Comparison of ENCODE assay signal across 14 mouse cellular contexts in genomic region chr14:118040550-118041250, GRCm38 (mm10).
"Had no signal": no experiment of that assay in that cellular context is flagged by ENCODE, and none has a peak within 500 bp of the region (broad histone marks: within the 10 kb centered on the region; RNA-seq: fewer than 3 reads in every experiment).

No protein-coding gene starts in this region.

- H3K27me3 ChIP-seq: limb, embryonic 12.5 days; limb, embryonic 15.5 days; liver, embryonic 13.5 days had no signal

- H3K9ac ChIP-seq: limb, embryonic 12.5 days; limb, embryonic 15.5 days; liver, embryonic 13.5 days had no signal

- H3K9me3 ChIP-seq: limb, embryonic 12.5 days; limb, embryonic 15.5 days; liver, embryonic 13.5 days had no signal

- H3K4me3 ChIP-seq: limb, embryonic 12.5 days; limb, embryonic 15.5 days; liver, embryonic 13.5 days had no signal

- H3K4me1 ChIP-seq: limb, embryonic 15.5 days; liver, embryonic 13.5 days had no signal

- H3K36me3 ChIP-seq: limb, embryonic 12.5 days; limb, embryonic 15.5 days; liver, embryonic 13.5 days had no signal

- H3K4me2 ChIP-seq: limb, embryonic 12.5 days; limb, embryonic 15.5 days; liver, embryonic 13.5 days; midbrain, embryonic 11.5 days had no signal

- DNase-seq: kidney, adult 9 months; kidney, postnatal 14 days; kidney, postnatal 4 days; left cerebral cortex, postnatal 4 days; liver, embryonic 13.5 days; lung, adult 2 months; midbrain, embryonic 14.5 days; thymus, adult 2 months; thymus, postnatal 14 days; thymus, postnatal 4 days had no signal

- H3K27ac ChIP-seq: limb, embryonic 12.5 days; limb, embryonic 15.5 days; liver, embryonic 13.5 days; stomach, postnatal 0 days had no signal
